Mouse (Mus musculus): Measurements from ENCODE around the gene Slc22a15.

- TF ChIP-seq POLR2A (IDR thresholded peaks at IDR 0.05; ENCODE audit: insufficient read depth, low read length) (no peak), CTCF (IDR thresholded peaks at IDR 0.05; ENCODE audit: low read depth, low read length) (no peak), EP300 (IDR thresholded peaks at IDR 0.05; ENCODE audit: insufficient read depth, low read depth, low read length) (no peak)
Measured at GRCm38 (mm10) chr3:101907049-101907448, 17.2 kb downstream of the Slc22a15 start.
